Mouse (Mus musculus): ENCODE measurements at regions not wholly inside any gene's neighbourhood (a gene's known extent, or its start where the extent isn't known, plus 50 kb on each side); places are given as distances from the start of the nearest gene placed in this dataset.
"Not testable (repeated sequence)": the region's sequence is repeated elsewhere in the genome, so short reads cannot be mapped to it uniquely, and the experiment has no call there.

GRCm38 (mm10) chr2:53276435-53276834 is 84.9 kb downstream of the Arl6ip6 start:
- DNase-seq, result no peak

GRCm38 (mm10) chr2:53301712-53302423 is 110.3 kb downstream of the Arl6ip6 start:
- no peak for DNase-seq

DNA sequence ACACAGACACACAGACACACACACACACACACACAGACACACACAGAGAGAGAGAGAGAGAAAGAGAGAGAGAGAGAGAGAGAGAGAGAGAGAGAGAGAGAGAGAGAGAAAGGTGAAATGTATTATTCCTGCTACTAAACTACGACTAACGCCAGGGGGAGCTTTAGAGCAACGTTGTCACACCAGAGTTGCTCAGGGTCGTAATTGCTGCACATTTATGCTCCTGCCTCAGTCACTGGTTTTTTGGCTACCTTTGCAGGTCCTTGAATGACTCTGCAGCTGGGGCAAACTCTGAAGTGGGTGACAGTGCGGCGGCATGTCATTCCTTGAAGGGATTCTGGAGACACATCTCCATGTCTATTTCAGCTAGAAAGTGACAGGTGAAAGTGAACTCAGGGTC is 139.2 kb downstream of the Arl6ip6 start:
- peak; percentile 21 for DNase-seq

- DNase-seq, result no peak
These were observed 167.5 kb downstream of the Arl6ip6 start for GRCm38 (mm10) chr2:53359026-53359425.

DNA sequence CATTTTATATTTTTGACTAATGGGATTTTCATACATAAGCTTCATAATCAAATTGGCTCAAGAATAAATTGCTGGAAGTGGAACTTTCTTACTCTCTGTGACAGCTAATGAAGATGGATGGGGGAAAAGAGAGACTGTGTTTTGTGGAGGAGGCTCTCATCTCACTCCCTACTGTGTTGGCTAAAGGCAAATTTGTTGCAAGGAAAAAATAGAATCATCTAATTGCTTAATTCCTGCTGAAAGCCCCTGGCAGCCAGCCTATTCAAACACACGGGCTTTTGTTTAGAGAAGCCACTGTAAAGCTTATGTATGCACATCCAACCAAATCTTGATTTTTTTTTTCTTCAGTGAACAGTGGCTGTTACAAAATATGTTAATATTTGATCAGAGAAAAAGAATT is 190.8 kb downstream of the Arl6ip6 start:
- DNase-seq, result no peak

GRCm38 (mm10) chr2:53384545-53385176 is 193.1 kb downstream of the Arl6ip6 start:
- no peak for DNase-seq

DNA sequence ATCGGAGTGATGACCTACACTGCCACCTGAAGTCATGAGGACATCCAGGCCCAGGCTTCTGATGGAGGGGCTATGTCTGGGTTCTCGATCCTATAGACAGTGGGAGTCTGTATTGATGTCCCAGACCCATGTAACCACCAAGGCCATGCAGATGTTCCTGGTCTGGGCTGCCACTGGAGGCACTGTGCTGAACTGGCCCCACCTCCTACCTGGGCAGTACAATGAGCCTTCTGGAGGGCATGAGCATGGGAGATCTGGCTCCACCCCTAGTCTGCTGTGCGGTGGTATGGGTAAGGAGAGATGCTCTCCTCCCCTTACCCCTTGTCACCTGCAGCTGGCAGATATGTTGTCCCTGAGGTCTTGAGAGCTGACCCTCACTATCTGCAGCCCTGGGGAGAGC is 197.1 kb downstream of the Arl6ip6 start:
- DNase-seq, result no peak

DNA sequence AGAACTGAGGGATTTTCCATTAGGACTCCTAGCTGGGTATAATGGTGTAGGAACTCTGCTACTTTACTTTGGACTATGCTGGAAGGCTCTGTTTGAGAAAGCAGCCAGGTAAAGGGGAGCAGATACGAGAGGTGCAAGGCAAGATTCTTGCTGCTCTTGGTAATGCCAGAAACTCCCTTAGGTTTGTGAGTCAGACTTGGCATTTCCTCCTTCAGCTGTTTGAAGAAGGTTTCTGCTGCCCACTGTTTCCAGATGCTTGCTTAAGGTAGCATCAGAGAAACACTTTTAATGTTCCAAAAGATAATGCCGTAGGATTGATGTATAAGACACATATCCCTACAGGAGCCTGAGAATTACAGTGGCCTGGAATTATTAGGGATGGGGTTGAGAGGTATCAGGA is 222.9 kb downstream of the Arl6ip6 start:
- DNase-seq, result no peak

DNA sequence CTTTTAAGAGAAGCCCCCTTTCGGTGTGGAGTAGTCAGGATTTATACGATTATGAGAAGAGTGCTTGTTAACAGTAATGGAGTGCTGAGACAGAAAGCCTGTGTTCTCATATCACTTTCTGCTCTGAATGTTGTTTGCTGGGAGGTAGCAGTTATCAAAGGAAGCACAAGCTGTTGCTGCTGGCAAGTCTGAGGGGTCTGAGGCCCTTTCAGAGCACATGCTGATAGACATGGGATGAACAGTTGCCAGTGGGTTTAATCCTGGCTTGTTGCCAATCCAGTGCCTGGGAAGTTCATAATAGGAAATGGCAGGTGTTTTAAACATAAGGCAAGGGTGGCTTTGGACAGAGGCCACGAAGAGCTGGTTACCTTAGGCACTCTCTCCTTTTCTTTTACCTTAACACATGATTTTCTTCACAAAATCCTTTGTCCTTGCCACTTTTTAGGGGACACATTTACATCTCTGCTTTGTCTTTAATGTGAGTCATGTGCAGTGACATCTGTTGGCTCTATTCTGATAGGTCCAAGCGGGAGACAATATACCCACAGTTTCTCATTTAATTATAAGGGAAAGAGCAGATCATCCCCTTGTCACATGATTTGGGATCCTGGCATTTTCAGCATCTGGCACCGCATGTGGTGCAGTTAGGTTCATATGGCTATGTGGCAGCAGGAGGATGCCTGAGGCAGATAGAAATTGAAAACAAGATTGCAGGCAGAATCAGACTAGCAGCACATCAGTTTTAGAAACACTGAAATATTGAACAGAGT is 245.7 kb downstream of the Arl6ip6 start:
- no peak for DNase-seq

- peak; percentile 22 for DNase-seq
These were observed 248.8 kb downstream of the Arl6ip6 start for GRCm38 (mm10) chr2:53440301-53440700.

DNA sequence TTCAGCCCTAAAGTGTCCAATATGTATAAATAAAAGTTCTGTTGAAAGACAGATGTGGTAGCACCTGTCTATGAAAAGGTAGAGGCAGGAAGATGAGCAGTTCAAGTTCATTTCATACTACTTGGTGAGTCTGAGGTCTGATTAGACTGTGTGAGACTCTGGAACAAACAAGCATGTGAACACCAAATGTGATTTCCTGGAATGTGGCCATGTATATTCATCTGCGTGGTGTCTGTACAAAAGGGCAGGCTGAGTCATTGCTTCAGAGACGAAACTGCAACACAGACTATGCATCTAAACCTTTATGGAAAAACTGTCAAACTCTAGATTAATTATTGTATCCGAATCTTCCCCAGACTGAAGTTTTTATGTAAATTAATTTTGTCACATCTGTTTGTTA is 268.7 kb downstream of the Arl6ip6 start:
- DNase-seq, result no peak

GRCm38 (mm10) chr2:53474455-53474854 is 282.9 kb downstream of the Arl6ip6 start:
- DNase-seq, result no peak

DNA sequence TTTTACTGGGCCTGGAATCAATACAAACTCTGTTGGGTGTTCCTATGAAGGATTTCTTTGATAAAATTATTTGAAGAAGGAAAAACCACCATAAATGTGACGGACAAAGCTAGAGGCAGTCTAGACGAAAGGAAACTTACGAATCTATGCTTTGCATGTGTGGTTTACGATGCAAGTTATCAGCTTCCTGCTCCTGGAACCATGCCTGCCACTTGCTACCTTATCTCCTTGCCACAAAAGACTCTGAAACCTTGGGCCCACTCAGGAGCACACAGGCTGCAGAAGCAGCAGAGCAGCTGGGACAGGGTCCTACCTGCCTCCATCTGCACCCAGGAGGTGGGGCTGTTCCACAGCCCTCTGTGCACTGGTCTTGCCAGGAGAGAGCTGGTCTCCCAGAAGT is 287.5 kb downstream of the Arl6ip6 start:
- DNase-seq, result not testable (repeated sequence)

DNA sequence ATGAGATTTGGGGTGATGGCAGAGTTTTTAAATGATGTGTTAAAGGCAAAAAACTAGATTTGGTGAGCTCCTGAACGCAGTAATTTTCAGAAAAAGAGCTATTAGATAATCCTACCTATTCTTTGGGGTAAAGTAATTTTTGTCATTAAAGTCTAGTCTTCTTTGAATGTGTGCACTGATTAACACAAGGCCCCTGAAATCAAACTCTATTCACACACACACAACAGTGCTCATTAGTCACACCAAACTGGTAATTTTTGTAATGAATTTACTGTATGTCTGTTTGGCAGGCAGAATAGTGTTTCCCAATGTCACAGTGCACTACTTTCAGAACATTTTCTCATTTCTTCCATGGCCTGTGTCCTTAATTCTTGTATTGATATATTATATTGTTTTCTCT is 296.8 kb downstream of the Arl6ip6 start:
- no peak for DNase-seq

- no peak for DNase-seq
These were observed 299.5 kb downstream of the Arl6ip6 start for GRCm38 (mm10) chr2:53490805-53491585.

- DNase-seq, result no peak
These were observed 301.3 kb downstream of the Arl6ip6 start for GRCm38 (mm10) chr2:53492788-53493187.

DNA sequence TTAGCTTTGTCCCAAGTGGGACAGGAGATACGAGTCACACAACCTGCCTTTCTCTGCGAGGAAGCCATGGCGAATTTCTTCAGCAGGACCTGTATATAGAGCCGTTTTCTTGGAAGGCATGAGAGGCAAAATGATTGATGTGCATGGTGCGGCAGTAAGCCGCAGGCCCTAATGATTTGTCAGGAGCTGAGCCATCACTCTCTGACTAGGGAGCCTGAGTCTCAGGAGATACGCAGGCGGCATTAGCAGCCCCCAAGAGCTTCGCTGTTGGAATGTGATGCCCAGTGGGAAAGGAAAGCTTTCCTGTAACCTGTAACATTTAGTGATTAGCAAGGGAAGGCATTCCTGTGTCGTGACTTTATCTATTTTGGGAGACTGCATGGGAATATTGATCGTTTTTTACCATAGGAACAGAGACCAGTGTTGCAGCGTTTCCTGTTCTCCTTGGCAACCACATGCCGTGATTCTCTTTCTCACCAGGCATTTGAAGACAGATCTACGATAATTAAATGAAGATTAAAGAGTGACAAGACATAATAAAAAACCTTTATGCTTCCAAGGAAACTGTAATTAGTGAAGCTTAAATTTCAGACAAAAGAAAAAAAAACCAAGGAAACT is 310.2 kb downstream of the Arl6ip6 start:
- DNase-seq, result no peak

GRCm38 (mm10) chr2:53502275-53502667 is 310.7 kb downstream of the Arl6ip6 start:
- no peak for DNase-seq

DNA sequence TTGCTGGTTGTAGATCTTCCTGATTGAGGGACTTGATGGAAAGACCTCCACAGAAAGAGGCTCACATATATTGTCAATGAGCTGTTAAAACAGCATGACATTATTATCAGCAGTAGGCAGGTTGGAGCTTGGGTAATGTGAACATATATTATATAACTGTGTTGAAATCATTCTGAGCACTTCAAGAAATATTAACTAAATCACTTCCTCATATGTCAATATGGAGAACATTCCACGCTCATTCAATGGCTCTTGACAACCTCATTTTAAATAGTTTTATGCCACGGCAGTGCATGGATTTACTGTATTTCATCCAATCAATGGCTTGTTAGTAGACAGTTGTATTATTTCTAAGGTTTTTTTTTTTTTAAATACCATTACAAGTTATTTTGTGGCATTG is 350.6 kb downstream of the Arl6ip6 start:
- no peak for DNase-seq

DNA sequence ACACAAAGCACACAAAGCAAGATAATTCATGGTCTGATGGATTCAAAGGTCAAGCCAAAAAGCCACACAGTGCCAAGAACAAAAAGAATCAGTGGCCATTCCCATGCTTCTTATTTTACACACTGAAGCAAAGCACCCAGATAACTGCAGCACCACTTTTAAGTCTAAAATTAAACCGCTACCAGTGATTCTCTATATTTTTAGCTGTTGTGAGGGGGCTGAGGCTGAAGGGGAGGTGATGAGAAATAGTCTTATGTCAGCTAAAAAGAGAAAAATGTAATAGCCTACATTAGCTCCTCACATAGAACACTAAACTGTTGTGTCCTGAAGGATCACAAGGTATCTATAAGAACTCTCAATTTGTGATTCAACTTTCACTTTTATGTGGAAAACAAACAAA is 382.5 kb downstream of the Arl6ip6 start:
- DNase-seq, result no peak

DNA sequence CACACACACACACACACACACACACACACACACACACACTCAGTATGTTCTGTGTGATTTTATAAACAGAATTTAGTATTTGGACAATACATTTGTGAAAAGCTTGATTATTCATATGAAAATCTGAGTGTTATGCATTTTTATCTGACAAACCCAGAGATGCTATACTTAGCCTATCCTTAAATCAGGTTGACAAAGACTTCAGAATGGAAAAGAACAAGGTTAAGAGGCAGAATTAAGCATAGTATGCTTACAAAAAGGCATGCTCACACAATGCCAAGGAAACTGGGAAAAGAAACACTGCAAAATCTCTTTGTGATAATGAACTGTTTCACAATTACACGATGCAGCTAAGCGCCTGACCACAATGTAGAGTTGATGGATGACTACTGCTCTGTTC is 414.3 kb downstream of the Arl6ip6 start:
- no peak for DNase-seq

- no peak for DNase-seq
These were observed 428.2 kb downstream of the Arl6ip6 start for GRCm38 (mm10) chr2:53619681-53620080.
